Mouse (Mus musculus) testis, adult 2 months (tissue): ENCODE results near the gene Tcf12. TPM values are rescaled to one million over a fixed set of nuclear protein-coding genes. Genes with fewer than 3 reads are reported as not detected.

Experiments
- H3K27ac ChIP-seq: fragments of 200-500 bp; 2 replicates; pipeline ENCODE4 v1.5.1; 2012; ENCODE audit warnings: low read depth, low read length; ENCODE audit not compliant: control insufficient read depth, insufficient read depth
- H3K27me3 ChIP-seq: fragments of 200-500 bp; 2 replicates; pipeline ENCODE4 v1.6.1; 2012; ENCODE audit warnings: mild to moderate bottlenecking, low read length, moderate library complexity; ENCODE audit not compliant: control insufficient read depth, insufficient read depth
- H3K36me3 ChIP-seq: fragments of 200-500 bp; 2 replicates; pipeline ENCODE4 v1.6.1; 2012; ENCODE audit warnings: mild to moderate bottlenecking, low read length; ENCODE audit not compliant: control insufficient read depth, insufficient read depth
- H3K4me1 ChIP-seq: fragments of 200-500 bp; 2 replicates; pipeline ENCODE4 v1.6.1; 2012; ENCODE audit warnings: low read length; ENCODE audit not compliant: control insufficient read depth, insufficient read depth
- H3K4me3 ChIP-seq: fragments of 200-500 bp; 2 replicates; pipeline ENCODE4 v1.5.1; 2012; ENCODE audit warnings: low read depth, mild to moderate bottlenecking, low read length, moderate library complexity, mixed read lengths; ENCODE audit not compliant: control insufficient read depth
- CTCF ChIP-seq: fragments of 200-500 bp; IDR thresholded peaks from 2 replicates; pipeline ENCODE4 v1.5.1; 2012; ENCODE audit warnings: low read depth, mild to moderate bottlenecking, inconsistent platforms, low read length, moderate library complexity; ENCODE audit not compliant: control insufficient read depth, insufficient read depth, insufficient replicate concordance
- POLR2A ChIP-seq: fragments of 200-500 bp; IDR thresholded peaks from 2 replicates; pipeline ENCODE4 v1.6.1; 2012; ENCODE audit warnings: low read depth, mild to moderate bottlenecking, inconsistent platforms, low read length, moderate library complexity; ENCODE audit not compliant: control insufficient read depth
- polyA plus RNA-seq: library from polyadenylated mRNA; depleted of rRNA; stranded (reverse); fragments of >200 nt; gene quantifications from 2 replicates; pipeline ENCODE4 v1.2.3, GENCODE M21; 2012

The Tcf12 gene
- polyA plus RNA-seq, 1 experiment: 20.0 TPM

GRCm38 (mm10) chr9:71980579-71980978 is 131.1 kb downstream of the Tcf12 start:
- TF ChIP-seq POLR2A (no peak), CTCF (no peak)
- no peaks in the 10 kb centered on the region for H3K36me3 ChIP-seq
- no peak overlapping the region for H3K27ac ChIP-seq
- peaks cover 2% of the 10 kb centered on the region; the same call in 1 of the 2 replicates for H3K4me1 ChIP-seq
- H3K4me3 ChIP-seq: no peak overlapping the region
- no peaks in the 10 kb centered on the region for H3K27me3 ChIP-seq

- Histone ChIP-seq H3K27ac (no peak overlapping the region), H3K4me3 (no peak overlapping the region), H3K36me3 (no peaks in the 10 kb centered on the region), H3K4me1 (peaks cover 2% of the 10 kb centered on the region; the same call in 1 of the 2 replicates), H3K27me3 (no peaks in the 10 kb centered on the region)
- no peak for TF ChIP-seq POLR2A
Observed at GRCm38 (mm10) chr9:71978886-71979285, 132.8 kb downstream of the Tcf12 start.

DNA sequence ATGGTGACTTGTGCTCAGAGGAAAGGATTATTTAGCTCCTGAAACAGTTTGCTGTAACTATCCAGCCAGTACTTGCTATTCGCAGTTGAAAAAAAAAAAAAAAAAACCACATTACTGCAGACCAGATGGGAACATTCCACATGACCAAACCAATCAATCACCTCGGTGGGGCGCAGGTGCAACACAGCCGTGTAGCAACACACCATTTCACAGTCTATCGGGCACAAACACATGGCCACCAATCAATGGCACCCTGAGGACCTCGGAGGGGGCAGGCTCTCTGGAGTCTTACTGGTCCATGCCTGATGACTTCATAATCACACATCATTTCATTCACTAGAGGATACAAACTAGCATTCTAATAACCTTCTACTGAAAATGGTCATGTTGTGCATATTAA is 135.6 kb downstream of the Tcf12 start:
- Histone ChIP-seq H3K4me1 (peaks cover 2% of the 10 kb centered on the region; the same call in 1 of the 2 replicates), H3K27ac (0 out of 2 replicates have a peak overlapping the region, but pooled peaks have one; percentile 26), H3K27me3 (no peaks in the 10 kb centered on the region), H3K36me3 (no peaks in the 10 kb centered on the region), H3K4me3 (no peak overlapping the region)
- TF ChIP-seq POLR2A: no peak

DNA sequence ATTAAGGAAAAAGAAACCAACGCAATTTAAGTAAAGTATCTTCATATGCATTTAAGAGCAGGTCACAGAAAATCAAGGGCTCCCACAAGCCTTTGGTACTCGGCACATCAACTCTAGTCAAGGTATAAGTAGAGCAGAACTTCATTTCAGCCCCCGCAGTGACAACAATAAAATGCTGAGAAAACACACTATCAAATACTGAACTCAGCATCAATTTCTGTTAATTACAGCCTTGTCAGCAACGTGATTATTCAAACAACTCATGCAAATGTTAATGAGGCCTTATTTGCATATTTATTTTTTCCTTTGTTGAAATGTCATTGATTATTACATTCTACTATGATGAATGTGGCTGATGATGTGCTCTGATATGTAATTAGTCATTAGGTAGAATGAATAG is 136.5 kb downstream of the Tcf12 start:
- TF ChIP-seq POLR2A (no peak), CTCF (no peak)
- Histone ChIP-seq H3K4me1 (peaks cover 2% of the 10 kb centered on the region; the same call in 1 of the 2 replicates), H3K4me3 (no peak overlapping the region), H3K27ac (no peak overlapping the region), H3K36me3 (no peaks in the 10 kb centered on the region), H3K27me3 (no peaks in the 10 kb centered on the region)

- Histone ChIP-seq H3K27me3 (no peaks in the 10 kb centered on the region), H3K36me3 (no peaks in the 10 kb centered on the region), H3K4me3 (no peak overlapping the region), H3K27ac (no peak overlapping the region), H3K4me1 (peaks cover 2% of the 10 kb centered on the region; the same call in 1 of the 2 replicates)
- TF ChIP-seq CTCF (no peak), POLR2A (no peak)
Observed at GRCm38 (mm10) chr9:71974541-71974959, 137.1 kb downstream of the Tcf12 start.

DNA sequence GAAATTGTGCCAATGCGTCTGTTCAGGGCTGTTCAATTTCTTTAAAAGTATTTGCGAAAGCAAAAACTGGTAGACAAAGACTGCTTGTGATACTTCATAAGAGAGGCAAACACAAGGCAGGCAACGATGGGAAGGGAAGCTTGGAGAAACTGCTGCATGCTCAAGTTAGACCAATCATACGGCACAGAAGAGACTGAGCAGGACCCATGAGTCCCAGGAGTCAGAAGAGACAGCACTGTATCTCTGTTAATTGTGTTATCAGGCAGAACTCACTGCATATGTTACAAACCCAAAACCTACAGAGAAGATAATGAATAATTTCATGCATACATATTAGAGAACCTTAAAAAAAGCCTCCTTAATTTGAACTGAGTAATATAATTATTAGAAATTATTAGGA is 147.6 kb downstream of the Tcf12 start:
- TF ChIP-seq CTCF: no peak
- TF ChIP-seq POLR2A: no peak
- H3K4me1 ChIP-seq: no peaks in the 10 kb centered on the region
- no peak overlapping the region for H3K27ac ChIP-seq
- H3K27me3 ChIP-seq: no peaks in the 10 kb centered on the region
- H3K4me3 ChIP-seq: no peak overlapping the region
- H3K36me3 ChIP-seq: no peaks in the 10 kb centered on the region

DNA sequence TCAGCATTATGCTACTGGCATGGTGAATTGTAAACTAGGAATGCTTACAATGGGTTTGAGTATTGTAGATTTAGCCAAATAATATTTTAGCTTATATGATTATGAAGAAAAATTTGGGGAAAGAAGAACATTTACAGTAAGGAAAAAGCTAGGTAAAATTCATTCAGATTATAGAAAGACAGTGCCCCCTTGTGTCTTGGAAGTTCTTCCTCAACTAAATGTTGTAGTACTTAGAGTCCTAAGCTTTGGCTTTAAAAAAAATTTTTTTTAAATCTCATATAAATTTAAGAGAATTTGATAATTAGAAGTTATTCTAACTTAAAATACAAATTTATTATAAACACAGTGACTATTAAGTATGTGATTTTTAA is 151.7 kb downstream of the Tcf12 start:
- Histone ChIP-seq H3K27ac (no peak overlapping the region), H3K4me1 (no peaks in the 10 kb centered on the region), H3K27me3 (no peaks in the 10 kb centered on the region), H3K36me3 (no peaks in the 10 kb centered on the region), H3K4me3 (no peak overlapping the region)
- TF ChIP-seq POLR2A: no peak
- TF ChIP-seq CTCF: no peak
